Mouse (Mus musculus) MEL (cell line): Measurements from ENCODE around the gene Nfatc4. TPM values are rescaled to one million over a fixed set of nuclear protein-coding genes. Genes with fewer than 3 reads are reported as not detected.

Experiments
- DNase-seq: peaks from one replicate; pipeline ENCODE4 v3.0.0; 2011; ENCODE audit warnings: low read depth, low spot score
- H3K27ac ChIP-seq: 2 replicates; pipeline ENCODE4 v1.5.1; 2012; ENCODE audit warnings: low read depth, mild to moderate bottlenecking, control low read depth, low read length, moderate library complexity; ENCODE audit not compliant: control insufficient read depth
- H3K27me3 ChIP-seq, 2 experiments: fragments of 150-350 bp in 1 of 2; sonication (generic) in 1 of 2; 2 replicates each; pipeline ENCODE4 v1.6.1; 2012; ENCODE audit warnings: low read length in 2 of 2, mild to moderate bottlenecking in 2 of 2, improper control_type of control experiment in 1 of 2, moderate library complexity in 1 of 2; ENCODE audit not compliant: insufficient read depth in 2 of 2, control insufficient read depth in 1 of 2
- H3K36me3 ChIP-seq, 2 experiments: 2 replicates each; pipeline ENCODE4 v1.6.1; 2012 to 2014; ENCODE audit warnings: low read length in 2 of 2, improper control_type of control experiment in 1 of 2, inconsistent platforms in 1 of 2, mild to moderate bottlenecking in 1 of 2; ENCODE audit not compliant: insufficient read depth in 2 of 2, control insufficient read depth in 1 of 2
- H3K4me1 ChIP-seq, 2 experiments: fragments of 150-350 bp in 1 of 2; sonication (generic) in 1 of 2; 2 replicates each; pipeline ENCODE4 v1.6.1; 2012; ENCODE audit warnings: low read length in 2 of 2, improper control_type of control experiment in 1 of 2, mild to moderate bottlenecking in 1 of 2; ENCODE audit not compliant: insufficient read depth in 2 of 2, control insufficient read depth in 1 of 2
- H3K4me3 ChIP-seq, 2 experiments: fragments of 150-350 bp in 1 of 2; sonication (generic) in 1 of 2; 2 replicates each; pipeline ENCODE4 v1.5.1; 2012; ENCODE audit warnings: low read depth in 2 of 2, low read length in 2 of 2, mild to moderate bottlenecking in 2 of 2, moderate library complexity in 2 of 2, control low read depth in 1 of 2, improper control_type of control experiment in 1 of 2; ENCODE audit not compliant: control insufficient read depth in 1 of 2, insufficient read depth in 1 of 2
- H3K79me2 ChIP-seq: 2 replicates; pipeline ENCODE4 v1.6.1; 2012; ENCODE audit warnings: mild to moderate bottlenecking, low read length, moderate library complexity; ENCODE audit not compliant: control insufficient read depth, poor library complexity, insufficient read depth
- H3K9ac ChIP-seq: 2 replicates; pipeline ENCODE4 v1.6.1; 2012; ENCODE audit warnings: low read depth, mild to moderate bottlenecking, control low read depth, low read length, moderate library complexity; ENCODE audit not compliant: control insufficient read depth, poor library complexity, severe bottlenecking
- H3K9me3 ChIP-seq: fragments of 150-350 bp; sonication (generic); replicated peaks from 2 replicates; pipeline ENCODE4 v1.6.1; 2012; ENCODE audit warnings: mild to moderate bottlenecking, low read length, improper control_type of control experiment, moderate library complexity; ENCODE audit not compliant: insufficient read depth
- BHLHE40 ChIP-seq: IDR thresholded peaks from 2 replicates; pipeline ENCODE4 v1.6.1; 2012; ENCODE audit warnings: low read depth, mild to moderate bottlenecking, inconsistent platforms, low read length, improper control_type of control experiment, borderline replicate concordance
- CHD1 ChIP-seq: IDR thresholded peaks from 2 replicates; pipeline ENCODE4 v1.6.1; 2012; ENCODE audit warnings: low read depth, mild to moderate bottlenecking, inconsistent platforms, low read length, improper control_type of control experiment
- CHD2 ChIP-seq: IDR thresholded peaks from 2 replicates; pipeline ENCODE4 v1.6.1; 2011; ENCODE audit warnings: low read length, improper control_type of control experiment
- ELF1 ChIP-seq: IDR thresholded peaks from 2 replicates; pipeline ENCODE4 v1.6.1; 2014; ENCODE audit warnings: low read depth, mild to moderate bottlenecking, inconsistent platforms, low read length, improper control_type of control experiment, moderate library complexity
- GABPA ChIP-seq: IDR thresholded peaks from 2 replicates; pipeline ENCODE4 v1.6.1; 2012; ENCODE audit warnings: low read depth, mild to moderate bottlenecking, inconsistent platforms, low read length, improper control_type of control experiment, moderate library complexity
- GATA1 ChIP-seq: IDR thresholded peaks from 2 replicates; pipeline ENCODE4 v1.6.1; 2011; ENCODE audit warnings: low read depth, low read length, improper control_type of control experiment
- KAT2A ChIP-seq: conservative IDR thresholded peaks from 2 replicates; pipeline ENCODE4 v1.6.1; 2012; ENCODE audit warnings: low read depth, low read length, improper control_type of control experiment, inconsistent platforms
- MAFK ChIP-seq: IDR thresholded peaks from 2 replicates; pipeline ENCODE4 v1.6.1; 2011; ENCODE audit warnings: low read depth, mild to moderate bottlenecking, low read length, improper control_type of control experiment, borderline replicate concordance
- MAX ChIP-seq: IDR thresholded peaks from 2 replicates; pipeline ENCODE4 v1.6.1; 2011; ENCODE audit warnings: low read length, improper control_type of control experiment
- MAZ ChIP-seq: IDR thresholded peaks from 2 replicates; pipeline ENCODE4 v1.6.1; 2012; ENCODE audit warnings: low read depth, mild to moderate bottlenecking, inconsistent platforms, low read length, improper control_type of control experiment
- MEF2A ChIP-seq: IDR thresholded peaks from 2 replicates; pipeline ENCODE4 v1.6.1; 2014; ENCODE audit warnings: low read depth, mild to moderate bottlenecking, inconsistent platforms, low read length, improper control_type of control experiment; ENCODE audit not compliant: poor library complexity, insufficient replicate concordance, severe bottlenecking; ENCODE audit errors: extremely low read depth
- MYB ChIP-seq: IDR thresholded peaks from 2 replicates; pipeline ENCODE4 v1.6.1; 2011; ENCODE audit warnings: mild to moderate bottlenecking, low read depth, low read length, improper control_type of control experiment
- MYC ChIP-seq: IDR thresholded peaks from 2 replicates; pipeline ENCODE4 v1.6.1; 2011; ENCODE audit warnings: low read depth, mild to moderate bottlenecking, low read length, improper control_type of control experiment, moderate library complexity
- NELFE ChIP-seq: IDR thresholded peaks from 2 replicates; pipeline ENCODE4 v1.6.1; 2011; ENCODE audit warnings: low read depth, low read length, improper control_type of control experiment
- NRF1 ChIP-seq: IDR thresholded peaks from 2 replicates; pipeline ENCODE4 v1.6.1; 2014; ENCODE audit warnings: low read depth, mild to moderate bottlenecking, inconsistent platforms, low read length, improper control_type of control experiment, moderate library complexity; ENCODE audit not compliant: poor library complexity, insufficient read depth, severe bottlenecking
- POLR2AphosphoS2 ChIP-seq: IDR thresholded peaks from 2 replicates; pipeline ENCODE4 v1.6.1; 2011; ENCODE audit warnings: low read length, improper control_type of control experiment
- RCOR1 ChIP-seq: IDR thresholded peaks from 2 replicates; pipeline ENCODE4 v1.6.1; 2012; ENCODE audit warnings: low read depth, mild to moderate bottlenecking, inconsistent platforms, low read length, improper control_type of control experiment
- SIN3A ChIP-seq: IDR thresholded peaks from 2 replicates; pipeline ENCODE4 v1.6.1; 2012; ENCODE audit warnings: low read length, improper control_type of control experiment, inconsistent platforms
- SMC3 ChIP-seq: IDR thresholded peaks from 2 replicates; pipeline ENCODE4 v1.6.1; 2011; ENCODE audit warnings: low read depth, low read length, improper control_type of control experiment
- TAL1 ChIP-seq: IDR thresholded peaks from 2 replicates; pipeline ENCODE4 v1.6.1; 2012; ENCODE audit warnings: mild to moderate bottlenecking, inconsistent platforms, low read length, moderate library complexity, mixed read lengths
- TBP ChIP-seq: IDR thresholded peaks from 2 replicates; pipeline ENCODE4 v1.8.0; 2011; ENCODE audit warnings: low read depth, low read length, improper control_type of control experiment
- TCF12 ChIP-seq: IDR thresholded peaks from 2 replicates; pipeline ENCODE4 v1.6.1; 2014; ENCODE audit warnings: low read depth, mild to moderate bottlenecking, inconsistent platforms, low read length, improper control_type of control experiment, moderate library complexity
- USF1 ChIP-seq: IDR thresholded peaks from 2 replicates; pipeline ENCODE4 v1.6.1; 2014; ENCODE audit warnings: low read depth, mild to moderate bottlenecking, inconsistent platforms, low read length, improper control_type of control experiment, moderate library complexity
- ZC3H11A ChIP-seq: IDR thresholded peaks from 2 replicates; pipeline ENCODE4 v1.6.1; 2012; ENCODE audit warnings: low read depth, mild to moderate bottlenecking, inconsistent platforms, low read length, improper control_type of control experiment
- ZNF384 ChIP-seq: IDR thresholded peaks from 2 replicates; pipeline ENCODE4 v1.6.1; 2012; ENCODE audit warnings: low read depth, mild to moderate bottlenecking, inconsistent platforms, low read length, improper control_type of control experiment
- polyA plus RNA-seq, 2 experiments: library from polyadenylated mRNA; stranded (reverse) in 1 of 2; unstranded in 1 of 2; fragments of >175 nt in 1 of 2; fragments of >200 nt in 1 of 2; gene quantifications; 2 replicates each; pipeline versions ENCODE4 v1.2.1 to v1.2.4; 2012; ENCODE audit warnings: low replicate concordance in 2 of 2, low read depth in 1 of 2; ENCODE audit not compliant: insufficient read length in 2 of 2, insufficient read depth in 1 of 2, missing spikeins in 1 of 2
- total RNA-seq: library from RNA; depleted of rRNA; stranded (reverse); fragments of 300-350 nt; gene quantifications from 2 replicates; pipeline ENCODE4 v1.2.3, GENCODE M21; 2012

Nfatc4 gene
- total and polyA plus RNA-seq, 3 experiments, result 0.27 to 0.71 TPM; not detected in 1

- H3K9me3 ChIP-seq, result no peaks in the 10 kb centered on the region
- H3K27ac ChIP-seq, result no peak overlapping the region
- no peak overlapping the region for H3K9ac ChIP-seq
- no peaks in the 10 kb centered on the region for H3K36me3 ChIP-seq
- DNase-seq, result no peak
- H3K4me3 ChIP-seq, result no peak overlapping the region
- no peaks in the 10 kb centered on the region for H3K79me2 ChIP-seq
- no peaks in the 10 kb centered on the region for H3K4me1 ChIP-seq
- TF ChIP-seq NELFE, result no peak
- TF ChIP-seq MAZ, result no peak
- no peak for TF ChIP-seq RCOR1
- no peak for TF ChIP-seq MAFK
- TF ChIP-seq BHLHE40, result no peak
- TF ChIP-seq TCF12, result no peak
- no peak for TF ChIP-seq USF1
- no peak for TF ChIP-seq CHD1
- TF ChIP-seq MYB, result no peak
- TF ChIP-seq POLR2AphosphoS2, result no peak
- no peak for TF ChIP-seq ZC3H11A
- TF ChIP-seq MEF2A, result no peak
- no peak for TF ChIP-seq SMC3
- TF ChIP-seq, all 39 proteins: peak for 0
- peaks cover 3 to 7% of the 10 kb centered on the region in 2 experiments; a peak in 3 of 4 replicates for H3K27me3 ChIP-seq
These were observed 46.6 kb downstream of the Nfatc4 start for GRCm38 (mm10) chr14:55869538-55869937.

- Histone ChIP-seq H3K36me3 (no peaks in the 10 kb centered on the region), H3K79me2 (no peaks in the 10 kb centered on the region), H3K9ac (no peak overlapping the region), H3K9me3 (no peaks in the 10 kb centered on the region), H3K4me3 (no peak overlapping the region), H3K27ac (no peak overlapping the region), H3K27me3 (peaks cover 3 to 5% of the 10 kb centered on the region in 2 experiments; a peak in 3 of 4 replicates), H3K4me1 (no peaks in the 10 kb centered on the region)
- no peak for DNase-seq
- TF ChIP-seq GATA1 (no peak), CHD2 (no peak), MYC (no peak), MAX (no peak), MAFK (no peak), TBP (no peak), NRF1 (no peak), TAL1 (no peak), ELF1 (no peak), NELFE (no peak), GABPA (no peak), CHD1 (no peak), POLR2AphosphoS2 (no peak), SIN3A (no peak), KAT2A (no peak), ZNF384 (no peak)
These were observed 49.1 kb downstream of the Nfatc4 start for GRCm38 (mm10) chr14:55872039-55872438.
